Mouse (Mus musculus) brain, embryonic 14.5 days (tissue): ENCODE results near the gene Aanat.

Experiments used
- CTCF ChIP-seq: fragments of 200-500 bp; IDR thresholded peaks from 2 replicates; pipeline ENCODE4 v1.5.1; 2012; ENCODE audit warnings: inconsistent platforms, mild to moderate bottlenecking, moderate library complexity, borderline replicate concordance; ENCODE audit not compliant: insufficient read depth, insufficient read length; ENCODE audit errors: extremely low read depth
- POLR2A ChIP-seq: fragments of 200-500 bp; IDR thresholded peaks from 2 replicates; pipeline ENCODE4 v1.6.1; 2012; ENCODE audit warnings: mild to moderate bottlenecking, inconsistent platforms, borderline replicate concordance; ENCODE audit not compliant: poor library complexity, insufficient read depth, insufficient read length, severe bottlenecking; ENCODE audit errors: extremely low read depth

GRCm38 (mm10) chr11:116549273-116550038 is 36.8 kb upstream of the Aanat start:
- TF ChIP-seq POLR2A (no peak), CTCF (no peak)
